Mouse (Mus musculus) cerebellum, adult 18-20 months (tissue): Measurements from ENCODE around the gene Fam69b.

ENCODE experiments used
- DNase-seq, 2 experiments: peaks; one replicate each; pipeline ENCODE4 v3.0.0; 2021

Fam69b gene

GRCm38 (mm10) chr2:26663551-26663950, 35.3 kb downstream of the Fam69b start:
- peak; percentile 22 to 24 for DNase-seq

DNA sequence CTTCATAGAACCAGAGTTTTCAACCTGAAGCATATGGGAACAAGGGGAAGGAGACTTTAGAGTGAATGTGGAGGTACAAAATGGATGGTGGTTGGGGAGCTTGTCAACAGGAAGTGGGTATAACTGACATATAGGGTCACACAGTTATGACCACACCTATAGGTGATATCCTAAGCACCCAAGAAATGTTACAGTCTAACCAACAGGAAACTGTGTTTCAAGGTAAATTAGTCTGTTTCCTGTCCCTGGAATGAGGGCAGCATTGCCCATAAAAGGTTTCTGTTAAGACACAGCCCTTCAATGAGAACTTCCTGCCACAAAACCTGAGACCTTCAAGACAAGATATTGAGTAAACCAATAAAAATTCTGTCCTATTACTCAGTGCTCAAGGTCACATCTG, 40.5 kb downstream of the Fam69b start:
- DNase-seq: no peak

DNA sequence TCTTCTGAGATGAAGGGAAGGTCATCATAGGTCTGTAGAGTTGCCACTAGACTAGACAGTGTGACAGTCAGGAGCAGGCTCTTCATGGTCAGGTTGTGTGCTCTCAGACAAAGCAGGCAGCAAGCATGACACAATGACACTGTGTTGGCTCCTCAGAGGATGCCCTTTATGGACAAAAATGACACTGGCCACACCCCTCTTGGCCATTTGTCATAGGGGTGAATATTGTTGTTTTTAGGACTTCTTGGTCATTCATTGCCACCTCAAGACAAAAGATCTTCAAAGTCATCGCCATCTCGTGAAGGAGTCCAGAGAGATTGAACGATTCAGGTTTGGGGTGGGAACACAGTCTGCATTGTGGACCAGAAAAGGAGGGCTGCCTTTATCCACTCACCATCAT, 42.9 kb downstream of the Fam69b start, which contains the start of gene Lcn4:
Lcn4 (minus strand) TSS at position 101 of the 400 bp plus-strand sequence.
- DNase-seq: no peak
